Mouse (Mus musculus): ENCODE measurements around the gene Pdzd8. TPM values are rescaled to one million over a fixed set of nuclear protein-coding genes. Genes with fewer than 3 reads are reported as not detected.

Pdzd8 gene
- polyA plus RNA-seq, 1 experiment from 2014 or later, result 8.0 TPM

DNA sequence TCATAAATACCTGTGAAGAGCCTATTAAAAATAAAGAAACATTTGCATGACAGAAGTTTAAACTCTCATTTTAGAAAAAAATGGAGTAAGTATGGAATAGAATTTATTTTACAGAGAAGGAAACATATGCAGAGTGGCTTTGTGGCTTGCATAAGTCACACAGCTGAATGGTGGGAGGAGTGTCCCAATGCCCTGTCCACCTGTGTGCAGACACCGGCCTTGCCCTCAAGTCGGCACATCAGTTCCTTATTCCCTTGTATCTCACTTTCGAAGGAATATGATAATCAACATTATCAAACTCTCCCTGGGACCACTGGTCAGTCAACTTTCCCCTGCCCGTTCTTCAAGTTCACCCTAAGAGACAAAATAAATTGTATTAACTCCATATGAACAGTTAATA is 12.3 kb upstream of the Pdzd8 start:
- WGBS, result 86% methylated on average over 4 of the region's 4 CpGs
- Histone ChIP-seq H3K27me3 (replicated peaks; ENCODE audit: control insufficient read depth, insufficient read depth, low read length) (no peaks in the 10 kb centered on the region), H3K36me3 (ENCODE audit: control insufficient read depth, insufficient read depth) (no peaks in the 10 kb centered on the region), H3K9ac (replicated peaks; ENCODE audit: low read depth, low read length) (no peak overlapping the region), H3K27ac (ENCODE audit: low read length) (no peak overlapping the region), H3K4me1 (replicated peaks; ENCODE audit: control insufficient read depth, insufficient read depth, low read length) (no peaks in the 10 kb centered on the region), H3K4me2 (ENCODE audit: low read length) (no peak overlapping the region), H3K9me3 (ENCODE audit: control insufficient read depth, low read length) (no peaks in the 10 kb centered on the region), H3K4me3 (replicated peaks; ENCODE audit: low read length) (no peak overlapping the region)
- no peak for ATAC-seq

- Histone ChIP-seq H3K4me2 (ENCODE audit: low read length) (no peak overlapping the region), H3K4me3 (replicated peaks; ENCODE audit: low read length) (no peak overlapping the region), H3K27ac (ENCODE audit: low read length) (no peak overlapping the region), H3K27me3 (replicated peaks; ENCODE audit: control insufficient read depth, insufficient read depth, low read length) (no peaks in the 10 kb centered on the region), H3K9ac (replicated peaks; ENCODE audit: low read depth, low read length) (no peak overlapping the region), H3K4me1 (replicated peaks; ENCODE audit: control insufficient read depth, insufficient read depth, low read length) (no peaks in the 10 kb centered on the region), H3K9me3 (ENCODE audit: control insufficient read depth, low read length) (no peaks in the 10 kb centered on the region), H3K36me3 (ENCODE audit: control insufficient read depth, insufficient read depth) (no peaks in the 10 kb centered on the region)
- WGBS, result 84% methylated on average over 14 of the region's 14 CpGs
- ATAC-seq, result no peak
These were observed 11.4 kb upstream of the Pdzd8 start for GRCm38 (mm10) chr19:59356843-59357595.

DNA sequence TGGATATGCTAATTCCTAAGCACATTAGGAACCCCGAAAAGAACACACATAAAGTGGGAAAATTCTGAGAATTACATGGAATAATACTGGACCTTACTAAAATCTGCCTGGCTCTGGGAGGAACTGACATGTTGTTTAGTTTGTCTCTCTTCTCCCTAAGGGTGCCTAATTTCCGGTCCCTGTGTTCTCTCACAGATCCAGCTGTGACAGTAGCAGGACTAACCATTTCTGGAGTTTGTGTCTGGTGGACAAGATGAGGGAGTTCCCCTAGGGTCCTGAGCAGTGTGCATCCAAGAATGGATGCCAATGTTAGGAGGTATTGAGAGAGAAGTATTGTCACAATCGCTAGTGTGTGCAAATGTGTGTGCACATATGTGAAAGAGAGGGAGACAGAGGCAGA is 10.8 kb upstream of the Pdzd8 start:
- Histone ChIP-seq H3K4me1 (replicated peaks; ENCODE audit: control insufficient read depth, insufficient read depth, low read length) (no peaks in the 10 kb centered on the region), H3K4me2 (ENCODE audit: low read length) (no peak overlapping the region), H3K27ac (ENCODE audit: low read length) (no peak overlapping the region), H3K9me3 (ENCODE audit: control insufficient read depth, low read length) (no peaks in the 10 kb centered on the region), H3K9ac (replicated peaks; ENCODE audit: low read depth, low read length) (no peak overlapping the region), H3K4me3 (replicated peaks; ENCODE audit: low read length) (no peak overlapping the region), H3K36me3 (ENCODE audit: control insufficient read depth, insufficient read depth) (no peaks in the 10 kb centered on the region), H3K27me3 (replicated peaks; ENCODE audit: control insufficient read depth, insufficient read depth, low read length) (no peaks in the 10 kb centered on the region)
- no peak for ATAC-seq
- 84% methylated on average over 3 of the region's 3 CpGs for WGBS

DNA sequence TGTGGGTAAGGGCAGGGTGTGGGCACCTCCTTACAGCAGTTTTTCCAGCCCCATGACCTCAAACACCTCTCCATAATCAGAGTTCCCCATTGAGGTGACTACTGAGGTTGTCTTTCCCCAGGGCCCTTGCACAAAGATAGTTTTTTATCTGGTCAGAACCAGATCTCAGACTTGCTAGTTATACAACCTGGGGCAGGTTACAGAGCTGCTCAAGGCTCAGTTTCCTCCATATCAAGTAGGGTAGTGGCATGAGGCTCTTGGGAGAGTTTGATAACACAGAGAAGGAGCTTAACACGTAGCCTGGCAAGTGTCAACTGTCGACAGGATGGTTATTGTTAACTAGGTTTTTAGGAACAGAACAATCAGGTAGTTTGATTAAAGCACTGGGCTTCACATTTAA is 9.3 kb upstream of the Pdzd8 start:
- Histone ChIP-seq H3K4me1 (replicated peaks; ENCODE audit: control insufficient read depth, insufficient read depth, low read length) (no peaks in the 10 kb centered on the region), H3K27ac (ENCODE audit: low read length) (no peak overlapping the region), H3K27me3 (replicated peaks; ENCODE audit: control insufficient read depth, insufficient read depth, low read length) (no peaks in the 10 kb centered on the region), H3K4me2 (ENCODE audit: low read length) (no peak overlapping the region), H3K9ac (replicated peaks; ENCODE audit: low read depth, low read length) (no peak overlapping the region), H3K4me3 (replicated peaks; ENCODE audit: low read length) (no peak overlapping the region), H3K36me3 (ENCODE audit: control insufficient read depth, insufficient read depth) (no peaks in the 10 kb centered on the region), H3K9me3 (ENCODE audit: control insufficient read depth, low read length) (no peaks in the 10 kb centered on the region)
- 66% methylated on average over 2 of the region's 2 CpGs for WGBS
- ATAC-seq, result no peak

GRCm38 (mm10) chr19:59352760-59353159 is 7.2 kb upstream of the Pdzd8 start:
- no peaks in the 10 kb centered on the region for H3K36me3 ChIP-seq (ENCODE audit: control insufficient read depth, insufficient read depth)
- H3K4me1 ChIP-seq (replicated peaks; ENCODE audit: control insufficient read depth, insufficient read depth, low read length), result no peaks in the 10 kb centered on the region
- ATAC-seq, result no peak
- 81% methylated on average over 3 of the region's 3 CpGs for WGBS
- H3K27ac ChIP-seq (ENCODE audit: low read length), result no peak overlapping the region
- no peak overlapping the region for H3K4me2 ChIP-seq (ENCODE audit: low read length)
- no peak overlapping the region for H3K4me3 ChIP-seq (replicated peaks; ENCODE audit: low read length)
- no peaks in the 10 kb centered on the region for H3K27me3 ChIP-seq (replicated peaks; ENCODE audit: control insufficient read depth, insufficient read depth, low read length)
- H3K9ac ChIP-seq (replicated peaks; ENCODE audit: low read depth, low read length), result no peak overlapping the region
- no peaks in the 10 kb centered on the region for H3K9me3 ChIP-seq (ENCODE audit: control insufficient read depth, low read length)

DNA sequence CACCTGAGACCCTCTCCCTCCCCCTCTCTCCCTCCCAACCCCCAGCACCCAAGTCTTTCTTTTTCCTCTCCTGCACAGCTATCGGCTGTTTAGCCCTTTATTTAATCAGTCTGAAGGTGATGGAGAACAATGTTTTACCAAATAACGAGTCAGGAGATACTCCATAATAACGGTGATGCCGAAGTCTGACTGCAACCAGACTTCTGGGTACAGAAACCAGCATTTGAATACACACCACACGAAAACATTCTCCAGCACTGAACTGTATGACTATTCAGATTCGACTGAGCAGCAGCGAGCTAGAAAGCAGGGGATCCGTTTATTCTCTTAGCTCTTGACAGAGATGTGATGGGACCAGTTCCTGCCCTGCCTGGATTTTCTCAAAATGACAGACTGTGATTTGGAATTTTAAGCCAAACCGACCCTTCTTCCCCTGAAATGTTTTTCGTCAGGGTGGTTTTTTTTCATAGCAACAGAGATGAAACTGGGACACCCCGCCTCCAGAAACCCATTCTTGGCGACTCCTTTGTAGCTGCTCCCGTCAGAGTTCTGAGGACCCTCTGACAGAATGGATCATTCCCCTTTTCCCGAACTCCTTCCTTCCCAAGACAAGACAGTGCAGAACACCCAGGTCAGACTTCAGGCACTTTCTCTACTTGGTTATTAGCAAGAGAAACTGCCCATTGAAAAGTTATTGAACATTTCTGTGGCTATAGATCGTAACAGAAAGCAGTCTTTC is 5.7 kb upstream of the Pdzd8 start:
- Histone ChIP-seq H3K36me3 (ENCODE audit: control insufficient read depth, insufficient read depth) (no peaks in the 10 kb centered on the region), H3K4me2 (ENCODE audit: low read length) (no peak overlapping the region), H3K27me3 (replicated peaks; ENCODE audit: control insufficient read depth, insufficient read depth, low read length) (no peaks in the 10 kb centered on the region), H3K4me3 (replicated peaks; ENCODE audit: low read length) (no peak overlapping the region), H3K4me1 (replicated peaks; ENCODE audit: control insufficient read depth, insufficient read depth, low read length) (peaks cover 2% of the 10 kb centered on the region), H3K9me3 (ENCODE audit: control insufficient read depth, low read length) (no peaks in the 10 kb centered on the region), H3K27ac (ENCODE audit: low read length) (no peak overlapping the region), H3K9ac (replicated peaks; ENCODE audit: low read depth, low read length) (no peak overlapping the region)
- no peak for ATAC-seq
- 70% methylated on average over 15 of the region's 15 CpGs for WGBS

DNA sequence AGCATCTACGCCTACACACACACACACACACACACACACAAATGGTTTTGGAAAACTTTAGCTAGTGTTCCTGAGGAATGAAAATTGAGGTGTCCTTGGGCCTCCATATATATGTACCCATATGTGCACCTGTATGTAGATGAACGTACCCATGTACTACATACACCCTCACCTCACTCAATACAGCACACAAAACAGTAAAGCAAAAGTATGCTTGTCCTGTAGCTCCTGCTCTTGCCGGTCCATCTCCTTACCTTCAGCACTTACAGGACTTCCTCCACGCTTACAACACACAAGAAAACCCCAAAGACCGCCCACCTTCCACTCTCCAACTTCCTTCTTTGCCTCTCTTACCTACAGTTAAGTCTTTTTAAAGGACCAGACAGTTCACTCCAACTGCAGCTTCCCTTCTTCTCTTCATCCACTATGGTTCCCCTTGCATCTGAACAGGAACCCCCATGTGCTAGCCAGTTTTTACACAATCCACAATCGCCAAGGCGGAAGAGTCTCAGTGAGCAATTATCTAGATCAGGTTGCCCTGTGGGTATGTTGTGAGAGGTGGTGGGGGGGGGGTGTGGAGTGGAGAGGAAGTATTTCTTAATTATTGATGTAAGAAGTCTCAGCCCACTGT is 4.8 kb upstream of the Pdzd8 start:
- WGBS, result 89% methylated on average over 7 of the region's 7 CpGs
- Histone ChIP-seq H3K4me1 (replicated peaks; ENCODE audit: control insufficient read depth, insufficient read depth, low read length) (peaks cover 3% of the 10 kb centered on the region), H3K9me3 (ENCODE audit: control insufficient read depth, low read length) (no peaks in the 10 kb centered on the region), H3K27me3 (replicated peaks; ENCODE audit: control insufficient read depth, insufficient read depth, low read length) (no peaks in the 10 kb centered on the region), H3K9ac (replicated peaks; ENCODE audit: low read depth, low read length) (no peak overlapping the region), H3K4me3 (replicated peaks; ENCODE audit: low read length) (no peak overlapping the region), H3K4me2 (ENCODE audit: low read length) (no peak overlapping the region), H3K27ac (ENCODE audit: low read length) (no peak overlapping the region), H3K36me3 (ENCODE audit: control insufficient read depth, insufficient read depth) (no peaks in the 10 kb centered on the region)
- no peak for ATAC-seq

- no peak overlapping the region for H3K9ac ChIP-seq (replicated peaks; ENCODE audit: low read depth, low read length)
- ATAC-seq, result no peak
These were observed 3.9 kb upstream of the Pdzd8 start for GRCm38 (mm10) chr19:59349329-59349960.

DNA sequence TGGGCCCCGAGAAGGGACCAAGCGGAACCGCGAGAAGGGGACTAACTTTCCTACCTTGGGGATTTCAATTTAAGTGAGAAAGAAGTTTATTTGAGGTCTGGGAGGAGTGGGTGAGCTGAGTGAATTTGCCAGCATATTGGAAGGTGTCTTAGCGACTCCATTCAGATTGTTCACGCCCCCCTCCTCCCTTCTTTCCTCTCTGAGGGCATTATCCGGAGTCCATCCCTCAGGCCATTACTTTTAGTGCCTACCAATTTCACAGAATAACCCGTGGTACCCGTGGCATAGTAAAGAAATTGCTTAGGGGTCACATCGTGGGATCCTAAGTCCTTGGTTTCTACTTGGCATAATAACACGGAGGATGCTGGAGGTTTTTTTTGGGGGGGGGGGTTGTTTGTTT is 745 bp upstream of the Pdzd8 start:
- Histone ChIP-seq H3K36me3 (ENCODE audit: control insufficient read depth, insufficient read depth) (no peaks in the 10 kb centered on the region), H3K4me3 (replicated peaks; ENCODE audit: low read length) (peak overlapping the region; percentile 96), H3K9ac (replicated peaks; ENCODE audit: low read depth, low read length) (peak overlapping the region; percentile 93), H3K4me2 (ENCODE audit: low read length) (peak overlapping the region; percentile 79), H3K27ac (ENCODE audit: low read length) (peak overlapping the region; percentile 90), H3K27me3 (replicated peaks; ENCODE audit: control insufficient read depth, insufficient read depth, low read length) (no peaks in the 10 kb centered on the region), H3K4me1 (replicated peaks; ENCODE audit: control insufficient read depth, insufficient read depth, low read length) (peaks cover 23% of the 10 kb centered on the region), H3K9me3 (ENCODE audit: control insufficient read depth, low read length) (no peaks in the 10 kb centered on the region)
- WGBS, result 2% methylated on average over 11 of the region's 11 CpGs
- 0 out of 2 replicates have a peak, but pooled peaks have one; percentile 1 for ATAC-seq

More at GRCm38 (mm10) chr19:59349329-59349960, 3.9 kb upstream of the Pdzd8 start:
- Histone ChIP-seq H3K36me3 (ENCODE audit: control insufficient read depth, insufficient read depth) (no peaks in the 10 kb centered on the region), H3K4me3 (replicated peaks; ENCODE audit: low read length) (no peak overlapping the region), H3K4me2 (ENCODE audit: low read length) (no peak overlapping the region), H3K4me1 (replicated peaks; ENCODE audit: control insufficient read depth, insufficient read depth, low read length) (peaks cover 5% of the 10 kb centered on the region), H3K27ac (ENCODE audit: low read length) (no peak overlapping the region), H3K9me3 (ENCODE audit: control insufficient read depth, low read length) (no peaks in the 10 kb centered on the region), H3K27me3 (replicated peaks; ENCODE audit: control insufficient read depth, insufficient read depth, low read length) (no peaks in the 10 kb centered on the region)
- 92% methylated on average over 6 of the region's 6 CpGs for WGBS
